Mouse (Mus musculus): ENCODE data around the gene Sfxn5. TPM values are rescaled to one million over a fixed set of nuclear protein-coding genes. Genes with fewer than 3 reads are reported as not detected.

The Sfxn5 gene
- polyA plus RNA-seq, 1 experiment: 23.6 TPM

DNA sequence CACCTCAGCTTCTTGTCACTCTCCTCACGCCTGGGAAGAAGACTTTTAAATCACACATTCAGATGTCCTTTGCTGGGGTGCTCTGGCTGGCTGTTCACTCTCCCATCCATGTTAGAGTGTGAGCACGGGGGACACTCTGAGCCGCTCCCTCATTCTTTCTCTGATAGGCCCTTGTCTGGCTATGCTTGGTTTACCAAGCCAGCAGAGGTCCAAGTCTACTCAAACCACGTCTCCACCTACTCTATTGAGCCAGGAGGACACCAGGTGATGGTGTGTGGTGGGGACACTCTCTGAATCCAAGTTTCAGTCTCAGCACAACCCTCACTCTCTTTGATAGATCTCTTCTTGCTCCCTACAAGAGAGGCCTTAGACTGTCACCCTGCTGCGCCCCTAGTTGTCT is 125.9 kb downstream of the Sfxn5 start:
- no peaks in the 10 kb centered on the region for H3K36me3 ChIP-seq (ENCODE audit: control insufficient read depth, insufficient read depth, low read length)

GRCm38 (mm10) chr6:85206939-85207285 is 126.3 kb downstream of the Sfxn5 start:
- WGBS: 50% methylated on average over 15 of the region's 15 CpGs
- TF ChIP-seq POLR2A (IDR thresholded peaks at IDR 0.05; ENCODE audit: low read depth, low read length): no peak
- no peak for TF ChIP-seq CTCF (conservative IDR thresholded peaks at IDR 0.05; ENCODE audit: insufficient read depth, insufficient read length, low read depth, low read length)

More for the DNA sequence above, 125.9 kb downstream of the Sfxn5 start:
- Histone ChIP-seq H3K27me3 (replicated peaks; ENCODE audit: control insufficient read depth, insufficient read depth, low read length) (no peaks in the 10 kb centered on the region), H3K4me1 (ENCODE audit: control insufficient read depth, insufficient read depth, low read length) (peaks cover 25% of the 10 kb centered on the region), H3K27ac (ENCODE audit: insufficient read depth, low read depth, low read length) (no peak overlapping the region), H3K4me3 (ENCODE audit: insufficient read depth, low read depth, low read length) (no peak overlapping the region)
- DNase-seq: peak; percentile 64
- TF ChIP-seq CTCF (conservative IDR thresholded peaks at IDR 0.05; ENCODE audit: insufficient read depth, insufficient read length, low read depth, low read length) (no peak), POLR2A (IDR thresholded peaks at IDR 0.05; ENCODE audit: low read depth, low read length) (no peak)
- 55% methylated on average over 5 of the region's 5 CpGs for whole genome bisulfite sequencing

GRCm38 (mm10) chr6:85206182-85206938 is 126.9 kb downstream of the Sfxn5 start:
- DNase-seq: no peak
- no peak overlapping the region for H3K27ac ChIP-seq (ENCODE audit: insufficient read depth, low read depth, low read length)
- H3K4me3 ChIP-seq (ENCODE audit: insufficient read depth, low read depth, low read length): no peak overlapping the region
- H3K36me3 ChIP-seq (ENCODE audit: control insufficient read depth, insufficient read depth, low read length): no peaks in the 10 kb centered on the region
- H3K4me1 ChIP-seq (ENCODE audit: control insufficient read depth, insufficient read depth, low read length): peaks cover 25% of the 10 kb centered on the region
- WGBS: 56% methylated on average over 16 of the region's 16 CpGs
- TF ChIP-seq POLR2A (IDR thresholded peaks at IDR 0.05; ENCODE audit: low read depth, low read length) (no peak), CTCF (conservative IDR thresholded peaks at IDR 0.05; ENCODE audit: insufficient read depth, insufficient read length, low read depth, low read length) (no peak)
- no peaks in the 10 kb centered on the region for H3K27me3 ChIP-seq (replicated peaks; ENCODE audit: control insufficient read depth, insufficient read depth, low read length)

More at GRCm38 (mm10) chr6:85206939-85207285, 126.3 kb downstream of the Sfxn5 start:
- H3K27me3 ChIP-seq (replicated peaks; ENCODE audit: control insufficient read depth, insufficient read depth, low read length): no peaks in the 10 kb centered on the region
- H3K4me1 ChIP-seq (ENCODE audit: control insufficient read depth, insufficient read depth, low read length): peaks cover 25% of the 10 kb centered on the region
- H3K4me3 ChIP-seq (ENCODE audit: insufficient read depth, low read depth, low read length): no peak overlapping the region
- H3K36me3 ChIP-seq (ENCODE audit: control insufficient read depth, insufficient read depth, low read length): no peaks in the 10 kb centered on the region
- H3K27ac ChIP-seq (ENCODE audit: insufficient read depth, low read depth, low read length): no peak overlapping the region
- DNase-seq: no peak

- TF ChIP-seq CTCF (conservative IDR thresholded peaks at IDR 0.05; ENCODE audit: insufficient read depth, insufficient read length, low read depth, low read length) (no peak), POLR2A (IDR thresholded peaks at IDR 0.05; ENCODE audit: low read depth, low read length) (no peak)
- H3K27me3 ChIP-seq (replicated peaks; ENCODE audit: control insufficient read depth, insufficient read depth, low read length): no peaks in the 10 kb centered on the region
- no peaks in the 10 kb centered on the region for H3K36me3 ChIP-seq (ENCODE audit: control insufficient read depth, insufficient read depth, low read length)
- peak; percentile 54 for DNase-seq
- no peak overlapping the region for H3K27ac ChIP-seq (ENCODE audit: insufficient read depth, low read depth, low read length)
- no peak overlapping the region for H3K4me3 ChIP-seq (ENCODE audit: insufficient read depth, low read depth, low read length)
- 36% methylated on average over 2 of the region's 2 CpGs for WGBS
- H3K4me1 ChIP-seq (ENCODE audit: control insufficient read depth, insufficient read depth, low read length): 0 out of 2 replicates have a peak, but pooled peaks cover 3% of the 10 kb centered on the region
Measured at GRCm38 (mm10) chr6:85197951-85198350, 135.3 kb downstream of the Sfxn5 start.

- peak overlapping the region; percentile 7; the same call in 1 of the 2 replicates for H3K4me3 ChIP-seq (ENCODE audit: insufficient read depth, low read depth, low read length)
- TF ChIP-seq POLR2A (IDR thresholded peaks at IDR 0.05; ENCODE audit: low read depth, low read length): no peak
- 42% methylated on average over 29 of the region's 29 CpGs for WGBS
- 0 out of 2 replicates have a peak, but pooled peaks cover 3% of the 10 kb centered on the region for H3K4me1 ChIP-seq (ENCODE audit: control insufficient read depth, insufficient read depth, low read length)
- H3K27ac ChIP-seq (ENCODE audit: insufficient read depth, low read depth, low read length): peak overlapping the region; percentile 20; the same call in 1 of the 2 replicates
- H3K36me3 ChIP-seq (ENCODE audit: control insufficient read depth, insufficient read depth, low read length): no peaks in the 10 kb centered on the region
- no peak for DNase-seq
- H3K27me3 ChIP-seq (replicated peaks; ENCODE audit: control insufficient read depth, insufficient read depth, low read length): no peaks in the 10 kb centered on the region
Measured at GRCm38 (mm10) chr6:85193381-85194318, 139.6 kb downstream of the Sfxn5 start.

- H3K36me3 ChIP-seq (ENCODE audit: control insufficient read depth, insufficient read depth, low read length): no peaks in the 10 kb centered on the region
- H3K27ac ChIP-seq (ENCODE audit: insufficient read depth, low read depth, low read length): peak overlapping the region; percentile 51; the same call in 1 of the 2 replicates
- TF ChIP-seq POLR2A (IDR thresholded peaks at IDR 0.05; ENCODE audit: low read depth, low read length) (no peak), CTCF (conservative IDR thresholded peaks at IDR 0.05; ENCODE audit: insufficient read depth, insufficient read length, low read depth, low read length) (no peak)
- H3K27me3 ChIP-seq (replicated peaks; ENCODE audit: control insufficient read depth, insufficient read depth, low read length): no peaks in the 10 kb centered on the region
- 53% methylated on average over 9 of the region's 9 CpGs for WGBS
- DNase-seq: no peak
- peak overlapping the region; percentile 34; the same call in 1 of the 2 replicates for H3K4me3 ChIP-seq (ENCODE audit: insufficient read depth, low read depth, low read length)
- 0 out of 2 replicates have a peak, but pooled peaks cover 3% of the 10 kb centered on the region for H3K4me1 ChIP-seq (ENCODE audit: control insufficient read depth, insufficient read depth, low read length)
Measured at GRCm38 (mm10) chr6:85191751-85192440, 141.3 kb downstream of the Sfxn5 start.
